In the genomic region with DNA sequence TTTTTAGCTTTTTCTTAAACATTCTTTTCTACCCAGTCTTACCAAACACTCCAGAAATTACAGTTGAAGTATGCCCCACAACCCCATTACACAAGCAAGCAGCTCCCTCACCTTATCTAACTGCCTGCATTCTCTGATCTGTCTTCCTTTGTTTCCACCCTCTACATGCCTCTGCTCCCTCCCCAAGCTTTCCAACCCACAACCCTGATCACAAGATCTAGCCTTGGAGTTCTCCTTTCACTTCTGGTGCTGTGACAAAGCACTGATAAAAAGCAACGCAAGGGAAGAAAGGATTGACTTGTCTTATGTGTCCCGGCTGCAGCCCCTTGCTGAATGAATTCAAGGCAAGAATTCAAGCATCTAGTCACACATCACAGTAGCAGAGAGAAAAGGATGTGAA, we compare ENCODE assay signal across 20 mouse cellular contexts. TPM values are rescaled to one million over a fixed set of nuclear protein-coding genes. Genes with fewer than 3 reads are reported as not detected.
DNase-seq lines count a peak whose midpoint lies in the region; ATAC-seq and TF ChIP-seq lines count a peak whose summit lies in the region.
"Had no signal": no experiment of that assay in that cellular context is flagged by ENCODE, and none has a peak within 500 bp of the region (broad histone marks: within the 10 kb centered on the region; RNA-seq: fewer than 3 reads in every experiment).

No protein-coding gene starts in this region.

- H3K27me3 ChIP-seq in liver, embryonic 15.5 days = 0 out of 2 replicates have a peak, but pooled peaks cover 3% of the 10 kb centered on the region
- H3K27me3 ChIP-seq: heart, embryonic 15.5 days; lung, embryonic 15.5 days had no signal

- H3K4me3 ChIP-seq in gastrocnemius, adult 2 months = no peak overlapping the region
- H3K4me3 ChIP-seq in liver, embryonic 15.5 days (replicated peaks) = no peak overlapping the region
- H3K4me3 ChIP-seq: heart, adult 2 months; heart, embryonic 15.5 days; hindbrain, embryonic 10.5 days; left cerebral cortex, adult 2 months; lung, embryonic 15.5 days; neural tube, embryonic 15.5 days had no signal

- no peak for DNase-seq in gastrocnemius, adult 2 months
- DNase-seq in gastrocnemius, adult 18-20 months (ENCODE audit: low spot score) = no peak
- no peak for DNase-seq in cerebellum, adult 8-10 months
- no peak for DNase-seq in urinary bladder, postnatal 4 days (ENCODE audit: low spot score in 2 of 2)
- DNase-seq: cerebellum, postnatal 10 days; kidney, adult 9 months; kidney, postnatal 25 days; spleen, adult 18-20 months; thymus, postnatal 4 days had no signal

- no peak for TF ChIP-seq CTCF in gastrocnemius, adult 2 months (IDR thresholded peaks at IDR 0.05)

- H3K36me3 ChIP-seq in liver, embryonic 15.5 days (replicated peaks) = no peaks in the 10 kb centered on the region
- H3K36me3 ChIP-seq: heart, embryonic 15.5 days; hindbrain, embryonic 10.5 days; lung, embryonic 15.5 days; neural tube, embryonic 15.5 days had no signal

- peaks cover 51% of the 10 kb centered on the region for H3K4me1 ChIP-seq in liver, embryonic 15.5 days (replicated peaks)

- WGBS in liver, embryonic 15.5 days (ENCODE audit: insufficient replicate concordance) = 10% methylated on average over 2 of the region's 2 CpGs

- peak; percentile 23 to 36 for ATAC-seq in hematopoietic stem cell, adult 5-6 weeks (replicated peaks in 1 of 2; ENCODE audit: insufficient read depth in 1 of 2, low FRiP score in 2 of 2, low TSS enrichment in 1 of 2, low read depth in 1 of 2, poor library complexity in 2 of 2, severe bottlenecking in 2 of 2)
- peak; percentile 32 for ATAC-seq in liver, embryonic 15.5 days (ENCODE audit: insufficient read depth)
- peak; percentile 76 for ATAC-seq in megakaryocyte-erythroid progenitor cell, adult 5-6 weeks (replicated peaks; ENCODE audit: low FRiP score, low TSS enrichment, poor library complexity, severe bottlenecking)
- ATAC-seq in erythroblast, adult 5-6 weeks (replicated peaks; ENCODE audit: low FRiP score, poor library complexity, severe bottlenecking) = no peak
- ATAC-seq: midbrain, embryonic 16.5 days had no signal

- no peak overlapping the region for H3K9ac ChIP-seq in liver, embryonic 15.5 days
- H3K9ac ChIP-seq: heart, embryonic 15.5 days; lung, embryonic 15.5 days; neural tube, embryonic 15.5 days had no signal

- H3K9me3 ChIP-seq in liver, embryonic 15.5 days (replicated peaks) = no peaks in the 10 kb centered on the region
- H3K9me3 ChIP-seq: heart, embryonic 15.5 days; hindbrain, embryonic 10.5 days; lung, embryonic 15.5 days; neural tube, embryonic 15.5 days had no signal

- H3K27ac ChIP-seq in gastrocnemius, adult 2 months = 0 out of 2 replicates have a peak overlapping the region, but pooled peaks have one; percentile 3
- H3K27ac ChIP-seq in liver, embryonic 15.5 days (replicated peaks) = peak overlapping the region; percentile 49; the same call in 1 of the 2 replicates
- H3K27ac ChIP-seq: heart, adult 2 months; heart, embryonic 15.5 days; hindbrain, embryonic 10.5 days; left cerebral cortex, adult 2 months; lung, embryonic 15.5 days; neural tube, embryonic 15.5 days had no signal

- intact Hi-C loops in gastrocnemius, adult 2 months (cut with DNase I) = no loop called here

- no peak overlapping the region for H3K4me2 ChIP-seq in liver, embryonic 15.5 days
- H3K4me2 ChIP-seq: heart, embryonic 15.5 days; lung, embryonic 15.5 days; neural tube, embryonic 15.5 days had no signal

RNA-seq across cellular contexts. Expression of a gene that starts 11.5 kb away (rescaled TPM):
- total RNA-seq in gastrocnemius, adult 2 months (2021) = under 1 TPM; 0.41 to 0.95 TPM
- under 1 TPM; 0.47 to 0.75 TPM for total RNA-seq in gastrocnemius, adult 18-20 months (2021)
- 30.8 and 38.0 TPM in 2 replicates for total RNA-seq in hematopoietic stem cell, adult 5-6 weeks (2017)
- polyA plus RNA-seq in liver, embryonic 15.5 days (2015; fragmentation: Nextera tagmentation; extraction: Ambion mirVana) = 18.5 and 19.0 TPM in 2 replicates
- 12.0 and 26.0 TPM in 2 replicates for total RNA-seq in megakaryocyte-erythroid progenitor cell, adult 5-6 weeks (2014; fragmentation: Nextera tagmentation)
- 18.0 and 23.7 TPM in 2 replicates for total RNA-seq in megakaryocyte-erythroid progenitor cell, adult 5-6 weeks (2017)
- 228 and 254 TPM in 2 replicates for total RNA-seq in erythroblast, adult 5-6 weeks (2015; ENCODE audit: low replicate concordance)
- 300 and 309 TPM in 2 replicates for total RNA-seq in erythroblast, adult 5-6 weeks (2017; ENCODE audit: low replicate concordance)

RNA-seq across cellular contexts. Expression of a gene that starts 32.7 kb away (rescaled TPM):
- total RNA-seq in gastrocnemius, adult 2 months (2021) = 10 to 100 TPM; 62.3 to 74.5 TPM
- total RNA-seq in gastrocnemius, adult 18-20 months (2021) = 10 to 100 TPM; 71.3 to 73.5 TPM
- total RNA-seq in hematopoietic stem cell, adult 5-6 weeks (2017) = 36.5 and 45.1 TPM in 2 replicates
- 55.3 and 58.4 TPM in 2 replicates for polyA plus RNA-seq in liver, embryonic 15.5 days (2015; fragmentation: Nextera tagmentation; extraction: Ambion mirVana)
- total RNA-seq in megakaryocyte-erythroid progenitor cell, adult 5-6 weeks (2014; fragmentation: Nextera tagmentation) = 51.3 and 62.6 TPM in 2 replicates
- total RNA-seq in megakaryocyte-erythroid progenitor cell, adult 5-6 weeks (2017) = 49.0 and 49.4 TPM in 2 replicates
- 36.8 and 45.3 TPM in 2 replicates for total RNA-seq in erythroblast, adult 5-6 weeks (2015; ENCODE audit: low replicate concordance)
- total RNA-seq in erythroblast, adult 5-6 weeks (2017; ENCODE audit: low replicate concordance) = 17.0 and 22.6 TPM in 2 replicates

Comparison
In these comparisons a context has a peak if more than half of its experiments do, and no peak if none do; other contexts are left out.
1. RNA of a gene that starts 11.5 kb away (total RNA-seq): 228 to 309 TPM in erythroblast, adult 5-6 weeks, 30.8 to 38.0 TPM in hematopoietic stem cell, adult 5-6 weeks and 12.0 to 26.0 TPM in megakaryocyte-erythroid progenitor cell, adult 5-6 weeks; 0.41 to 0.95 TPM in gastrocnemius, adult 2 months and 0.47 to 0.75 TPM in gastrocnemius, adult 18-20 months; every median in the first group is over 4 times any median in the second.